Mouse (Mus musculus) lung, postnatal 4 days (tissue): ENCODE results near the gene Asic2.

ENCODE experiments used
- DNase-seq, 2 experiments: peaks; one replicate each; pipeline ENCODE4 v3.0.0; 2021

The Asic2 gene

DNA sequence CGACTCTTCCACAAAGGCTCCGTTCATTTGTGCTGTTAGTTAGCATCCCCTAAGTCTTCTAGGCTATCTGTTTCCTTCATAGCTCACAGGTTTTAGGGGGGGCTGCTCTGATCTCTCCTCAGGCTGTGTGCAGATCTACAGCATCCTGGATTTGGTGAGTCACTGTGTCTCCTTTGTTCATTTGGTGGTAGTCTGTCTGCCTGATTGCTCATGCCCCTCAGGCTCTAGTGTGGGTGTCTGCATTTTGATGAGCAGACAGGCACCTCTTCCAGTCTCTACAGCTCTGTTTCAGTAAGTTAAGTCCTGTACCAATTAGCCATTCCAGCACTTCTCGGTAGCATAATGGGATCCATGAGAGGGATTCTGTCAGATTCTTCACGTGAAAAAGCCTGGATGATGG lies 129.8 kb downstream of the Asic2 start:
- no peak for DNase-seq

DNA sequence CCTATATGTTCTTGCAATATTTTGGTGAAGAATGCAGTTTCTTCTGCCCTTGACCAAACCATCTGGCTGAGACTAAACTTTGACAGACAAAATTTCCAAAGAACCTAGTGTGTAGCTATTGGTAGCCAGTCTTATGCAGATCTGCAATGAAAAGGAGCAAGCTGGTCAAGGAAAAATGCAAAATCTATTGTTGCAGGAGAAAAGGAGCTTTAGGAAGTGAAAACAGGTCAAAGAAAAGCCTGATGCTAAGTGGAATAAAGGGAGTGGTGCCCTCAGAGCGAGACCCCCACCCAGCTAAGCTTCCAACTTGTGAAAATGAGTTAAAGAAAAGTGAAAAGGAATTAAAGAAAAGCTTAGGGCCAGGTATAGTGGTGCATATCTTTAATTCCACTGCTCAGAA lies 135.9 kb downstream of the Asic2 start:
- DNase-seq, result no peak

DNA sequence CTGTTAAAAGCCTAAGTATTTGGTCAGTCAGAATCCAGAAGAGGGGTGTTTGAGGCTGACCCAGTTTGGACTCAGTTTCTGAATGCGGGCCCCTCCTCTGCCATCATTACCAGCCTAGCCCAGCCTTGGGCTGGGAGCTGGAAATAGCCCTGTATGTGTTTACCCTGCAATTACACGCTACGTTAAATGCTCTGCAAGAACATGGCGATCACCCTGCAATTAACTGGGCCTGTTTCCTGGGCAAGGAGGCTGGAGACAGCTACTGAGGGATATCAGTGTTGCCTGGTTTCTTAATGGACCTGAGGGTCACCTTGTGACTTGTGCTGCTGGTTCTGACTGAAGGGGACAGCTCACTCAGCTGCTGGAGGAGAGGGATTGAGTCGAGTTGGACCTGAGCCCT lies 151.7 kb downstream of the Asic2 start:
- no peak for DNase-seq

DNA sequence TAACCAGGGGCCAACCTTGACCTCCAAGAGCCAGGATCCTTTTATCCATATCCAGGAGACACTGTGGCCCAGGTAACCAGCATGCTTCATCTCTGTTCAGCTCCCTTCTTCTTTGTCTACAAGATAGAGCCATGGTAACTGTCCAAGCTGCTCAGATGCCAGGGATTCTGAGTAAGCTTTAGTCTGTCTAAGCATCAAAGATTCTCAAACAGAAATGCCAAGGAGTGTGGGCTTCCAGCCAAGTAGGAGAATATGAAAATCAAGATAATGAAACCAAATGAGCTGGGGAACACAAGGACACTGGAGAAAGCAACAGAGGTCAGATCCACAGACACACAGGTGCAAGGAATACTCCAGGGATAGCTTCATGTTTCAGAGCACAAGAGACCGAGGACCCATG lies 153.4 kb downstream of the Asic2 start:
- DNase-seq, result no peak

DNA sequence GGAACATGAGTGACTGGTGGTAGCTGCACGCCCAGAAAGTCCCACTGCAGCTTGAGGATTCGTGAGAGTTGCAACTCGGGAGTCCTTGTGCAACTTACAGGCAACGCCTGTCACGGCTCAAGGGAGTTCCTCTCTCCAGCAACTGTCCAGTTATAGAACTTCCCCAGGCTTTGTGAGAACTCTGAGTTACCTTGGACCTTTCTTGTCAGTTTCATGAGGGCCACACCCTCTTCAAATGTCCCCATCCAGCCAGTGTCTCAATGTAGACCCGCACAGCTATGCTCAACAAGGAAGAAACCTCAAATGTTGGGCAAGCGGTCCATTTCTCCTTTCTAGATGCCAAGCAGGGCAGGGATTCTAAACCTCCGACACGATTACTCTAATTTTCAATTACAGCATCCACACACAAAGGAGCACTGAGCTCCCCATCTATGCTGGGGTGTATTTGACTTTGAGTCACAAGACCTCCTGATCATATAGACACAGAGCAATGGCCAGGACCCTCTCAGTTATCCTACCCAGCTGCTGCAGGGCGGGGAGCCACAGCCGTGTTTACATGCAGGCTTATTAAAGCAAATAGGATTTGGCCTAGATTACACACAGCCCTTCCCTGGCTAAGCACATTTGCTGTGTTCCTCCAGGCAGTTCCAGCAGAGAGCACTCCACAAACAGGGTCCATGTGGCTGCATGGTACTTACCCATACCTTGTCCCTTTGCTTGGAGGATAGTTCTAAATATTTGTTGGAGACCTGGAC lies 161.2 kb downstream of the Asic2 start:
- DNase-seq, result no peak

DNA sequence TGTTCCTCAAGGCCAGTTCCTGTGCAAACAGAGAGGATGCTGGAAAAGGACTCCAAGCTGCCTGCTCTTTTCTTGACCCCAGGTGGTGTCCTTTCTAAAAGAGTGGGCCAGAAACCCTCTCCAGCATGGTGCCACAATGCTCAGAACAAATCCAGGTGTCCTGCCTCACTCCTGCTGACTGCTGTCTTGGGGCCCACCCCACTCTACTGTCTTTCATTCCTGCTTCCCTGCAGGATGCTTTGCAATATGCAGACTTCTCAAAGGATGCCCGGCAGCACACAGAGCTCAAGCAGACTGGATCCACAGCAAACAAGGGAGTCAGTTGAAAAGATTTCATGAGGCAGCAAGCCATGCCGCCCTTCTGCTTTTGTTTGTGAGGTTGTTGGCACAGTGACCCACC lies 164.7 kb downstream of the Asic2 start:
- no peak for DNase-seq

- DNase-seq, result no peak
These were observed 165.6 kb downstream of the Asic2 start for GRCm38 (mm10) chr11:81802614-81803013.

GRCm38 (mm10) chr11:81800899-81801298 lies 167.4 kb downstream of the Asic2 start:
- no peak for DNase-seq

GRCm38 (mm10) chr11:81793588-81793987 lies 174.7 kb downstream of the Asic2 start:
- no peak for DNase-seq

DNA sequence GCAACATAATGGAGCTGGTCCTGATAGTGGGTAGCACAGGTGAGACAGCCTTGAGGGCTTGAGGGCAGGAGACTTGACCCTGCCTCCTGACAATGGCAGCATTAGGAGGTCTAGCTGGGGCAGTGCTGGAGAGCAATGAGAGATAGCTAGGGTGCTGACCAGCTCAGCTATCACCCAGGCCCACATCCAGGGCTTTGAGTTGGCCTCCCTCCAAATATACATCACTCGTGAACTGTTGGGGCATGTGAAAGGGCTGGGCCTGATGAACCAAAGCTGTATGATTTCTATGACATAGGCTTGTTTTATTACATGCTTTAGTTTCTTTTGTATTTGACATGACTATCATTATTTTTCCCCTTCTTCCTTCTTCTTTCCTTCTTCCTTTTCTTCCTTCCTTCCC lies 176.7 kb downstream of the Asic2 start:
- DNase-seq, result no peak

- no peak for DNase-seq
These were observed 187.7 kb downstream of the Asic2 start for GRCm38 (mm10) chr11:81780596-81780995.

GRCm38 (mm10) chr11:81779881-81780280 lies 188.4 kb downstream of the Asic2 start:
- peak in 1 of 2 experiments; percentile 23 for DNase-seq

- no peak for DNase-seq
These were observed 196.9 kb downstream of the Asic2 start for GRCm38 (mm10) chr11:81771195-81771895.

GRCm38 (mm10) chr11:81769691-81770260 lies 198.5 kb downstream of the Asic2 start:
- DNase-seq, result no peak

- no peak for DNase-seq
These were observed 200.0 kb downstream of the Asic2 start for GRCm38 (mm10) chr11:81768305-81768704.

DNA sequence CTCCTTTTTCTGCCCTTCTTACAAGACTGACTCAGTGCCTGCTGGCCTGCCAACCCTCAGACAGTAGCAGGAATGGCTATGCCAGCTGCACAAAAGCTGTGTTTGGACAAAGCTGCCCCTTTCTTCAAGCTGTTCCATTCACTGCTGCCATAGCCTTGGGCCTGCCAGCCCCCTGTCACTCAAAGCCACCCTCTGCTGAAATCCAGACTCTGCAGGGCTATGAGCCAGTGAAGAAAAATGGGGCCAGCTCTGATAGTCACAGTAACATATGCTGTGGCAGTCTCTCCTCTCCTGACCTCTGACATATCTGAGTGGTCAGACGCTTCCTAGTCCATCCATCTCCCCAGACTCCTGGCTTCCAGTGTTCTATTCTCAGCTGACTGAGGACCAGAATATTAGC lies 200.5 kb downstream of the Asic2 start:
- DNase-seq, result no peak

- no peak for DNase-seq
These were observed 203.0 kb downstream of the Asic2 start for GRCm38 (mm10) chr11:81765288-81765687.

GRCm38 (mm10) chr11:81764778-81765177 lies 203.5 kb downstream of the Asic2 start:
- DNase-seq, result no peak

GRCm38 (mm10) chr11:81757221-81757620 lies 211.0 kb downstream of the Asic2 start:
- no peak for DNase-seq

GRCm38 (mm10) chr11:81750876-81751275 lies 217.4 kb downstream of the Asic2 start:
- no peak for DNase-seq

DNA sequence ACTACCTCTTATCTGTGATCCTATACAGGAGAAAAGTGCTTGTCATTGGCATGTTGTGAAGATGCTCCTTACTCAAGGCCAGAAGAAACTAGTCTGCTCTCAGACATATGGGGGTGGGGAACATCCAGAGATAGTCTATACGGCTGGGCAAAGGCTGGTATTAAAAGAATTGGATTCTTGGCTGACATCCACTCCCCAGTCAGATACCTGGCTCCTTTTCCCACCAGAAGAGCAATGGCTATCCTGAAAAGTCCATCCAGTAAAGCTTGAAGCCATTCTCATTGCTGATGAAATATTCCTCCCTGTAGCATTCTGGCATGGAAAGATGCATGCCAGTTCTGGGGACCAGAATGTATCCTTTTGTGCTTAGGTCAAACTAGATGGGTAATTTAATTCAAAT lies 218.2 kb downstream of the Asic2 start:
- DNase-seq, result no peak

- DNase-seq, result no peak
These were observed 229.3 kb downstream of the Asic2 start for GRCm38 (mm10) chr11:81738995-81739394.

DNA sequence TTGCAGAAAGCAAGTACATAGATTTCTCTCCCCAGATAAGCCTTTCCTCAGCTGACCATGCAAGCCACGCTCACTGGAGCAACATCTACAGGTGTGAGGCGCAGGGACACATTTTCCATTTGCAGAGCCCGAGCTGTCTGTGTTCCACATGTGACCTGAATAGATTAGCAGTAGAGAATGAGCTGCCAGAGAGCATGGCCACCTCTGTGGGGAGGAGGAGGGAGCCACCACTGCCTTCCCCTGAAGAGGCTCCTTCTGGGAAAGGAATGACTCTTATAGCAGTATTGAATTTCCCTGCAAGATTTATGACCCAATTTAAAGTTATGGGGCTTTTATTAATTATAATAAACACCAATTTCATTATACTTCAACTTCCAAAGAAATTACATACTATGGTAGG lies 230.5 kb downstream of the Asic2 start:
- no peak for DNase-seq

GRCm38 (mm10) chr11:81722071-81722470 lies 246.2 kb downstream of the Asic2 start:
- DNase-seq, result no peak
